Mouse (Mus musculus) heart, postnatal 0 days (tissue): ENCODE measurements around the gene Tbcd.

Experiments
- CTCF ChIP-seq: IDR thresholded peaks from 2 replicates; pipeline ENCODE4 v1.5.1; 2016; ENCODE audit warnings: antibody characterized with exemption, control low read depth, low read depth
- EP300 ChIP-seq: IDR thresholded peaks from 2 replicates; pipeline ENCODE4 v1.6.1; 2016; ENCODE audit warnings: antibody characterized with exemption, low read depth

GRCm38 (mm10) chr11:121631410-121631809 lies 179.7 kb downstream of the Tbcd start:
- TF ChIP-seq CTCF (no peak), EP300 (no peak)
